Mouse (Mus musculus) liver, embryonic 14.5 days (tissue): ENCODE measurements around the gene Mcoln2.

Experiments used
- CTCF ChIP-seq: IDR thresholded peaks from 2 replicates; pipeline ENCODE4 v1.5.1; 2016; ENCODE audit warnings: antibody characterized with exemption, low read depth, control low read depth
- EP300 ChIP-seq: IDR thresholded peaks from 2 replicates; pipeline ENCODE4 v1.6.1; 2016; ENCODE audit warnings: antibody characterized with exemption, low read depth

DNA sequence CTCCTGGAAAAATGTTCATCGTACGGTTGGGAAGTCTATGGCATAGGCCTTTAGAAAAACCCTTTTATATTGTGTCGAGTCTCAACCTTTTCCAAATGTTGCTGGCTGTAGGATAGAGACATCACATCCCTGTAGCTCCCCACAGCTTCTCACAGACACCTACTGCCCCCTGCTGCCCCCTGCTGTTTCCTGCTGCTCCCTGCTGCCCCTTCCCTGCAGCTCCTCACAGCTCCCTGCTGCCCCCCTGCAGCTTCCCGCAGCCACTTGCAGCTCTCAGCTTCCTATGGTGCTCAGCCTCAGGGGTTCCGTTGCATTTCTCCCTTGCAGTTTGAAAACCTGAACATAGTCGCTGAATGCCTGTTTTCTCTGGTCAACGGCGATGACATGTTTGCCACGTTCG lies 40.3 kb downstream of the Mcoln2 start:
- TF ChIP-seq CTCF (peak; percentile 39), EP300 (no peak)
